Mouse (Mus musculus) embryonic stem cell, embryonic (primary cell): ENCODE measurements around the gene Grrp1.

ENCODE experiments used
- CTCF ChIA-PET, 4 experiments: fragments of 300-600 bp in 2 of 4; fragments of 350-600 bp in 2 of 4; sonication (Branson Sonifier 250); formaldehyde crosslinking; loops; one replicate each; lab custom pipeline; 2022; ENCODE audit warnings: inconsistent platforms in 2 of 4; lab: Charles Lee
- POLR2A ChIA-PET, 4 experiments: fragments of 300-600 bp in 2 of 4; fragments of 350-600 bp in 2 of 4; sonication (Branson Sonifier 250); formaldehyde crosslinking; loops; one replicate each; lab custom pipeline; 2022; ENCODE audit warnings: antibody characterized with exemption in 4 of 4, inconsistent platforms in 1 of 4; lab: Charles Lee

The Grrp1 gene

DNA sequence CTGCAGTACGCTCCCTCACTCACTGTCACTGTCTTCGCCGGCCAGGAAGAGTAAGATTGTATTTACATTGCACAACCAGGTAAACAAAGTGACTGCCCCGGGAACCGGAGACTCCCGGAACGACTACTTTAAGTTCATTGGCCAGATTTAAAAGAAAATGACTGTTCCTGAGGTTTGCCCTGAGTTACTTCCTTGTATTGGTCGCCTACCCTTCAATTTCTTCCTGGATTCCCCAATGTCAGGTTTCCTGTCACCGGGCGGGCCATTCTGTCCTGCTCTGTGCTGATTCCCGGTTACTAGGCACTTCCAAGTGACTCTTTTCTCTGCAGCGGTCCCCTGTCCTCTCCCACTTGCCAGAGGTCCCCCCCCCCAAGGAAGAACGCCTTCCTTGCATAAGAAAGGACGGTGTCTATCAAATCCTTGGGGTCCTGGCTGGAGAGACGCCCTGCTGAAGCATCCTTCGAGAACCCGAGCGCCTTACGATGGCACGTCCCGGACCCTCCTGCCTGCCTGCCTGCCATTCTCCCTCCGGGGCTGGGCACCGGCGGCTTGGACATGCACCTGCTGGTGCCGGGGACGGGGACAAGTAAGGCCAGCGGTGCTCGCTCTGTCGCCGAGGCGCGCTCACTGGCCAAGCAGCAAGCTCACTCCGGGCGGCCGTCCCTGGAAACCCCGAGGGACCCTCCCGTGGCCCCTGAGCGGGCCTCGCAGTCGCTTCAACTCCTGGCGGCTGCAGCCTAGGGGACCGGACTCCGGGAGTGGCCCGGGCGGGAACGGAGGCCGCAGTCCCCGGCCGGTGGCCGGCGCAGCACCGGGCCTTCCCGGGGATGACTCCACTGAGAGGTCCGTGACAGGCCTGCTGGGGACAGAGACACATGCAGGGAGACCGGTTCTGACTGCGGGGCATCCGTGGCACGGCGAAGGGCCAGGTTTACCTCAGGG lies 32.6 kb upstream of the Grrp1 start:
- CTCF ChIA-PET, result interaction anchor here in 3 of 4 experiments (0.6 to 2.8 kb wide), 16 partner anchors 12 to 376 kb away, joined by 3 to 16 read pairs (median 5); partner anchors contain the start of genes Cep85 (in 2 of the 3) and Catsper4 (in 1 of the 3)
- POLR2A ChIA-PET, result interaction anchor here (0.7 to 3.7 kb wide), 61 partner anchors 8 to 933 kb away, joined by 3 to 31 read pairs (median 4); partner anchors contain the start of genes Cep85 (in 3 of the 4), Pafah2 (in 3 of the 4), Sh3bgrl3 (in 3 of the 4) and Trim63 (in 2 of the 4)

GRCm38 (mm10) chr4:134284942-134285341 lies 31.0 kb upstream of the Grrp1 start:
- ChIA-PET CTCF (interaction anchor here in 1 of 4 experiments (0.6 kb wide), 1 partner anchor 108 kb away, joined by 3 read pairs; no protein-coding TSS in a partner anchor), POLR2A (interaction anchor here in 2 of 4 experiments (0.5 to 1.8 kb wide), 8 partner anchors 17 to 413 kb away, joined by 3 to 7 read pairs (median 3); no protein-coding TSS in a partner anchor)

DNA sequence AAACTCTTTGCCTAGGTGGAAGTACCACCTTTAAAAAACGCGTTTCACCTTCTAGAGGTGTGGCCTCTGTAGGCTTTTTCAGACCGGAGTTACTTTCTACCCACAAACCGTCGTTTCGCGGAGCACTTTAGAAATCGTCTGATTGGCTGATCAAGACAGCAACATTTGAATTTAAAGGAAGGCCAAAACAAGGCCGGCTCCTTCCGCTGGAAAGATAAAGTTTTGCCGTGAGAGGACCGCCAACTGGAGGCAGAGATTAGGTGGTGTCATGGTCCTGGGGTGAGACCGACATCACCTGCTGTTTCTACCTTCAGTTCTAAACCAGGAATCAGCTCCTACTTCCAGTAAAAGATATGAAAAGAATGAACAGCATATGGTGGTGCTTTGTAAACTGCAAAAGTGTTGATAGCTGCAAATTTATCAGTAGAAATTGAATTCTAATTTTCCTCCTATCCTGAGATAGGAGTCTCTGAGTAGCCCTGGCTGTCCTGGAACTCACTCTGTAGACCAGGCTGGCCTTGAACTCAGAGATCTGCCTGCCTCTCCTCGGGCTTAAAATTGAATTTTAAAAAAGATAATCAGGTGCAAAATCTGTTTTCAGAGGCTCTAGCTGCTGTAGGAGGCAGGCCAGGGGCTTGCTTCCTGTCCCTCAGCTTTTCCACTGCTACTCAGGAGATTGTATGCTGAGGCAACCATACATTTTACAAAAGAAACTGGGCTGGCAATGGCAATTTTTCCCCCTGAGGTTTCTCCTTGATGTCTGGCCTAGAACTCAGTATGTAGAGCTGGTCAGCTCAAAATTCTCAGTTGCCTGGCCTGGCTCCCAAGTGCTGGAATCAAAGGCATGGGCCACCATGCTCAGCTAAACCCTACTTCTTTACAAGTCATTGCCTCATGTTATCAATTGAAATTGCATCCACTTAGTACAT lies 19.8 kb upstream of the Grrp1 start:
- CTCF ChIA-PET, result interaction anchor here in 2 of 4 experiments (0.8 to 2.3 kb wide), 2 partner anchors 10 to 18 kb away, joined by 5 to 8 read pairs; no protein-coding TSS in a partner anchor
- POLR2A ChIA-PET, result interaction anchor here in 3 of 4 experiments (0.6 to 1.9 kb wide), 18 partner anchors 10 to 302 kb away, joined by 3 to 12 read pairs (median 3); partner anchors contain the start of genes Cep85 (in 1 of the 3) and Pdik1l (in 1 of the 3)

GRCm38 (mm10) chr4:134272731-134273416 lies 19.0 kb upstream of the Grrp1 start:
- POLR2A ChIA-PET, result interaction anchor here in 3 of 4 experiments (0.6 to 1.9 kb wide), 16 partner anchors 9 to 229 kb away, joined by 3 to 12 read pairs (median 4); partner anchors contain the start of genes Cep85 (in 1 of the 3) and Pdik1l (in 1 of the 3)

DNA sequence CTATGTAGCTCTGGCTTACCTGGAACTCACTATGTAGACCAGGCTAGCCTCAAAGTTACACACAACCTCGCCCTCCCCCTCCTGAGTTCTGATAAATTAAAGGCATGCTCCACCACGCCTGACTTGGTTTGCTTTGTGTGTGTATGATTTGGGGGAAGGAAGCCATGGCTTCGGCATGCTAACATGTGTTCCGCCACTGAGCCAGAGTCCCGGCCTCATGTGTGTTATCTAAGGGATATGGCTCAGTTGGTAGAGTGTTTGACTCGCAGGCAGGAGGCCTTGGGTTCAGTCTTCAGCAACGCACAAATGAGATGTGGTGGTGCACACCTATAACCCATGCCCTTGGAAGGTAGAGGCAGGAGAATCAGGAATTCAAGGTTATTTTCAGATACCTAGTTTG lies 18.1 kb upstream of the Grrp1 start:
- CTCF ChIA-PET, result interaction anchor here in 2 of 4 experiments (1.5 to 2.3 kb wide), 2 partner anchors 9 to 21 kb away, joined by 3 to 8 read pairs; no protein-coding TSS in a partner anchor

More at GRCm38 (mm10) chr4:134272731-134273416, 19.0 kb upstream of the Grrp1 start:
- CTCF ChIA-PET, result interaction anchor here in 3 of 4 experiments (0.6 to 2.3 kb wide), 4 partner anchors 10 to 378 kb away, joined by 4 to 8 read pairs (median 4); no protein-coding TSS in a partner anchor

DNA sequence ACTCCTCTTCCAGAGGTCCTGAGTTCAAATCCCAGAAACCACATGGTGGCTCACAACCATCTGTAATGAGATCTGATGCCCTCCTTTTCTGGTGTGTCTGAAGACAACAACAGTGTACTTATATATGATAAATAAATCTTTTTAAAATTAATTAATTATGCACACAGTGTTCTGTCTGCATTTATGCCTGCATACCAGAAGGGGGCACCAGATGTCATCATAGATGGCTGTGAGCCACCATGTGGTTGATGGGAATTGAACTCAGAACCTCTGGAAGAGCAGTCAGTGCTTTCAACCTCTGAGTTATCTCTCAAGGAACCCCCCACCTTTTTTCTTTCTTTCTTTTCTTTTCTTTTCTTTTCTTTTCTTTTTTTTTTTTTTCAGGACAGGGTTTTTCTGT lies 15.7 kb upstream of the Grrp1 start:
- ChIA-PET POLR2A (interaction anchor here in 3 of 4 experiments (1.4 to 4.7 kb wide), 10 partner anchors 9 to 265 kb away, joined by 3 to 43 read pairs (median 8); partner anchors contain the start of genes Grrp1 (in 1 of the 3), Mtfr1l (in 1 of the 3), Pdik1l (in 1 of the 3) and Trim63 (in 1 of the 3)), CTCF (interaction anchor here in 1 of 4 experiments (0.9 to 2.4 kb wide), 5 partner anchors 9 to 110 kb away, joined by 3 to 18 read pairs (median 4); partner anchors contain the start of gene Cep85)

More for the DNA sequence above, 18.1 kb upstream of the Grrp1 start:
- POLR2A ChIA-PET, result interaction anchor here in 2 of 4 experiments (0.6 to 2.1 kb wide), 3 partner anchors 15 to 67 kb away, joined by 3 to 6 read pairs (median 5); partner anchors contain the start of gene Pdik1l (in 1 of the 2)

GRCm38 (mm10) chr4:134268102-134268655 lies 14.3 kb upstream of the Grrp1 start:
- ChIA-PET CTCF (interaction anchor here (0.5 to 2.4 kb wide), 29 partner anchors 10 to 288 kb away, joined by 3 to 18 read pairs (median 4); partner anchors contain the start of genes Cep85 (in 1 of the 4), Gm30191 (in 1 of the 4), Grrp1 (in 1 of the 4) and Pafah2 (in 1 of the 4)), POLR2A (interaction anchor here (0.6 to 4.7 kb wide), 75 partner anchors 9 to 655 kb away, joined by 3 to 43 read pairs (median 4); partner anchors contain the start of genes Cep85 (in 3 of the 4), Grrp1 (in 3 of the 4), Pdik1l (in 3 of the 4) and Pafah2 (in 2 of the 4))

GRCm38 (mm10) chr4:134265860-134266585 lies 12.1 kb upstream of the Grrp1 start:
- POLR2A ChIA-PET, result interaction anchor here in 3 of 4 experiments (0.5 to 4.7 kb wide), 7 partner anchors 11 to 152 kb away, joined by 3 to 43 read pairs (median 3); partner anchors contain the start of genes Grrp1 (in 2 of the 3), Cep85 (in 1 of the 3) and Pdik1l (in 1 of the 3)
- CTCF ChIA-PET, result interaction anchor here in 3 of 4 experiments (0.6 to 1.2 kb wide), 11 partner anchors 11 to 144 kb away, joined by 3 to 6 read pairs (median 3); partner anchors contain the start of genes Cep85 (in 2 of the 3) and Grrp1 (in 1 of the 3)

GRCm38 (mm10) chr4:134263191-134263590 lies 9.3 kb upstream of the Grrp1 start:
- POLR2A ChIA-PET, result interaction anchor here in 3 of 4 experiments (0.6 to 2.9 kb wide), 21 partner anchors 8 to 1206 kb away, joined by 3 to 12 read pairs (median 4); partner anchors contain the start of genes Cep85 (in 1 of the 3), Dhdds (in 1 of the 3), Grrp1 (in 1 of the 3) and Pafah2 (in 1 of the 3)
- CTCF ChIA-PET, result interaction anchor here (0.5 to 2.7 kb wide), 47 partner anchors 8 to 601 kb away, joined by 3 to 18 read pairs (median 4); partner anchors contain the start of genes Cep85 (in 4 of the 4), Grrp1 (in 3 of the 4), Pafah2 (in 3 of the 4) and Pdik1l (in 2 of the 4)

- POLR2A ChIA-PET, result interaction anchor here in 2 of 4 experiments (0.6 to 6.3 kb wide), 4 partner anchors 9 to 1967 kb away, joined by 3 to 43 read pairs (median 4); no protein-coding TSS in a partner anchor
- CTCF ChIA-PET, result interaction anchor here in 1 of 4 experiments (0.5 kb wide), 1 partner anchor 174 kb away, joined by 3 read pairs; no protein-coding TSS in a partner anchor
These were observed 4.4 kb upstream of the Grrp1 start for GRCm38 (mm10) chr4:134258354-134258753.

DNA sequence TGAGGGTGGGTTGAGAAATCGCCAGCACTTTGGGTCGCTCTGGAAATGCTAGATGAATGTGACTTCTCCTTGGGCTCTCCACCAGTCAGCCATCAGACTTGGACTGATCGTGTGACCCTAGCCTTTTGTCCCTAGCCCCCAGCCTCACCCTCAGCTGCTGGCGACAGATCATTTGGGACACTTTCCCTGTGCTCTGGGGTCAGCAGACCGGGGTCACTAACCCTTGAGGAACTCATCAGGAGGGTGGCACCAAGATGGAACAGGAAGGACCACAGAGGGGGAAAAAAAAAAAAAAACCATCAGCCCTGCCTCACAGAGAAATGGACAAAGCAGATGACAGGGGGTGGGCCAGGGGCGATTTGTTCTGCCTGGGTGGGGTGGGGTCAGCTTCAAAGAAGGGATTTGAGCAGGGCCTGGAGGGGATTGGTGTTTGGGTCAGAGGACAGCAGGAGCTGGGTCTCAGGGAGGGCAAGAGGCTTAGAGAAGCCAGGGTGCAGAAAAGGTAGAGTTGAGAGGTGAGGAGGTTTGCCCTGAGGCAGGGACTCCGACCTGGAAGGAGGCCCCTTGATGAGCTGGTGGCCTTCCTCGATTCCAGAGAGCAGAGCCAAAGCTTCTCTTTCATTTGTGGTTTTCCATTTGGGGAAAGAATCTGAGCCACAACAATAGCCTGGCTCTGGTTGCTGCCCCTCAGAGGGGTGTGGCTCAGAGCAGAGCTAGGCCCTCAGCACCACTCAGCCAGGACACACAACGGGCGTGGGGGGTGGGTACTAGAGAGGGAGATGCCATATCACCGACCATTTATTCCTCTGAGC lies 3.5 kb upstream of the Grrp1 start:
- ChIA-PET CTCF (interaction anchor here in 2 of 4 experiments (0.5 to 1.4 kb wide), 6 partner anchors 11 to 1220 kb away, joined by 3 to 5 read pairs (median 3); no protein-coding TSS in a partner anchor), POLR2A (interaction anchor here in 3 of 4 experiments (0.5 to 6.3 kb wide), 17 partner anchors 10 to 1966 kb away, joined by 3 to 43 read pairs (median 4); partner anchors contain the start of genes Cep85 (in 2 of the 3) and Pdik1l (in 1 of the 3))

DNA sequence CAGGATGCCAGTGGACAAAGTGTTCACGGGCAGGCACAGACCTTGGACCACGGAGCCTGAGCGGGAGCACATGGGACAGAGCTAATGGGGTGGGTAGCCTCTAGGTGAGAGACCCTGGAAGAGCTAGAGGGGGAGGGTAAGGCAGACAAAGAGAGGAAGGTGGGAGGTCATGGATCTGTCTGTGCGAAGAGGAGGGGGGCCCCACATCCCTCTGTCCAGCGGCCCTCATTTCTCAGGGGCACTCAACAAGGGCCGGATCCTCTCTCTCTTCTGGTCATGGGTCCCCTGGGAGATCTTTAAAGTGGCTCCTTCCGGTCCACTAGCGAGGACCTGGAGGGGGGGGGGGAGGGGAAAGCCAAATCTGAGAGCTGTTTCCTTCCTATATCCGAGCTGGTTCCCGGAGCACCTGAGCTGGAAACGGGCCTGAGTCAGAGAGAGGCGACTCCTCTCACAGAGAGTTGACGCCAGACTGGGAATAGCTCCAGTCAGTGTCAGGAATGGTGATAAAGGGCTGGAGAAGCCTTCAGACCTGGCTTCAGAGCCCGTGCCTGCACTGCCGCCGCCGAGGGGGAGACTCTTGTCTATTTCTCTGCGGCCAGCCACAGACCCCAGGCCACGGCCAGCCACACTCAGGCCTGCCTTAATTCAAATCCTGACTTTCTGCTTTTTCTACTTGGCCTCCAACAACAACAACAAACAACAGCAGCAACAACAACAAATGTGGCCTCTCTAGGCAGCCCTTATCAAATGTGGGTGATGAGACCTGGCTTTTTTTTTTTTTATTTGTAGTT lies 2.7 kb upstream of the Grrp1 start:
- POLR2A ChIA-PET, result interaction anchor here in 3 of 4 experiments (0.5 to 6.3 kb wide), 17 partner anchors 7 to 1277 kb away, joined by 3 to 43 read pairs (median 4); partner anchors contain the start of genes Cep85 (in 2 of the 3) and Pdik1l (in 1 of the 3)
- CTCF ChIA-PET, result interaction anchor here in 2 of 4 experiments (0.6 to 1.4 kb wide), 6 partner anchors 10 to 1373 kb away, joined by 3 to 5 read pairs (median 3); no protein-coding TSS in a partner anchor
